In the genomic region with DNA sequence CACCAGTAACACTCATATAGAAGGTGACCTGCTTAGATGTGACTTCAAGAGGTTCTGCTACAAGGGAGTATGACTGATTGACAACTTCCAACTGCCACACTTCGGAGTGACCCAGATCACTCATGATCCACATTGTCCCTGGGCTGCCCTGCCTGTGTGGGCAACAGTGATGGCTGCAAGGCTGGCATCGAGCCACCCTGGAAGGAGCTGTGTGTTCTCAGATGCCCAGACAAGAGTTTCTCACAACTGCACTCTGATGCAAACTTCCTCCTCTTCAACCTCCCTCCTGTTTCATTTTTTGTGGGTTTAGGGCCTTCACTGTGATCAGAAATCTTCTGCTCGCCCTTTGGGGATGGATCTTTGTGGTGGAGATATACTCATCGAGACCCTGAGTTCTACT, we compare ENCODE assay signal across 16 mouse cellular contexts. TPM values are rescaled to one million over a fixed set of nuclear protein-coding genes. Genes with fewer than 3 reads are reported as not detected.
"Had no signal": no experiment of that assay in that cellular context is flagged by ENCODE, and none has a peak within 500 bp of the region (broad histone marks: within the 10 kb centered on the region; RNA-seq: fewer than 3 reads in every experiment).

No protein-coding gene starts in this region.

- H3K27me3 ChIP-seq: limb, embryonic 12.5 days; liver, embryonic 13.5 days; lung, embryonic 15.5 days; midbrain, embryonic 15.5 days; neural tube, embryonic 12.5 days had no signal

- H3K4me3 ChIP-seq: limb, embryonic 12.5 days; liver, embryonic 13.5 days; lung, embryonic 15.5 days; midbrain, embryonic 15.5 days; neural tube, embryonic 12.5 days had no signal

- H3K9me3 ChIP-seq: limb, embryonic 12.5 days; liver, embryonic 13.5 days; lung, embryonic 15.5 days; midbrain, embryonic 15.5 days; neural tube, embryonic 12.5 days had no signal

- ATAC-seq: intestine, postnatal 0 days; liver, postnatal 0 days; midbrain, embryonic 15.5 days had no signal

- DNase-seq: kidney, adult 8-10 months; kidney, postnatal 25 days; layer of hippocampus, adult 9-11 months; liver; liver, embryonic 13.5 days; liver, postnatal 0 days; lung, postnatal 14 days; right cerebral cortex, adult 18-20 months; thymus, postnatal 14 days had no signal

- H3K4me1 ChIP-seq: limb, embryonic 12.5 days; liver, embryonic 13.5 days; lung, embryonic 15.5 days; midbrain, embryonic 15.5 days; neural tube, embryonic 12.5 days had no signal

- H3K36me3 ChIP-seq: limb, embryonic 12.5 days; liver, embryonic 13.5 days; lung, embryonic 15.5 days; midbrain, embryonic 15.5 days; neural tube, embryonic 12.5 days had no signal

RNA-seq across cellular contexts. Expression of a gene that starts 28.2 kb away (rescaled TPM):
- total RNA-seq: monocyte, adult 5-6 weeks had no signal
- polyA plus RNA-seq: macrophage; midbrain, embryonic 15.5 days had no signal
